Mouse (Mus musculus) heart, postnatal 0 days (tissue): ENCODE data around the gene Ccdc12. TPM values are rescaled to one million over a fixed set of nuclear protein-coding genes. Genes with fewer than 3 reads are reported as not detected.

ENCODE experiments used
- ATAC-seq: fragments of 200-750 bp; cut with Nextera tagmentation; 2 replicates; pipeline ENCODE4 v1.8.0; 2017; ENCODE audit warnings: low read depth, moderate number of reproducible peaks, moderate library complexity; ENCODE audit not compliant: insufficient read depth
- DNase-seq: peaks from one replicate; pipeline ENCODE4 v3.0.0-alpha.2; 2016; ENCODE audit warnings: low spot score
- H3K27ac ChIP-seq: fragments of 300-500 bp; sonication (generic); 2 replicates; pipeline ENCODE4 v1.5.1; 2014; ENCODE audit warnings: low read depth, mild to moderate bottlenecking
- H3K27me3 ChIP-seq: fragments of 300-500 bp; sonication (generic); 2 replicates; pipeline ENCODE4 v1.6.1; 2014; ENCODE audit warnings: low read length, mixed read lengths; ENCODE audit not compliant: control insufficient read depth, insufficient read depth
- H3K36me3 ChIP-seq: fragments of 300-500 bp; sonication (generic); replicated peaks from 2 replicates; pipeline ENCODE4 v1.6.1; 2014; ENCODE audit warnings: low read length, mixed read lengths; ENCODE audit not compliant: control insufficient read depth, insufficient read depth
- H3K4me1 ChIP-seq: fragments of 300-500 bp; sonication (generic); 2 replicates; pipeline ENCODE4 v1.6.1; 2014; ENCODE audit warnings: antibody characterized with exemption; ENCODE audit not compliant: control insufficient read depth, insufficient read depth
- H3K4me2 ChIP-seq: fragments of 300-500 bp; sonication (generic); 2 replicates; pipeline ENCODE4 v1.6.1; 2014; ENCODE audit warnings: low read depth, mild to moderate bottlenecking, low read length, moderate library complexity
- H3K4me3 ChIP-seq: fragments of 300-500 bp; sonication (generic); 2 replicates; pipeline ENCODE4 v1.5.1; 2014; ENCODE audit warnings: low read depth, low read length
- H3K9ac ChIP-seq: fragments of 300-500 bp; sonication (generic); replicated peaks from 2 replicates; pipeline ENCODE4 v1.6.1; 2014; ENCODE audit warnings: low read depth, low read length, mixed read lengths
- H3K9me3 ChIP-seq: fragments of 300-500 bp; sonication (generic); replicated peaks from 2 replicates; pipeline ENCODE4 v1.6.1; 2016; ENCODE audit warnings: low read length; ENCODE audit not compliant: control insufficient read depth
- CTCF ChIP-seq: IDR thresholded peaks from 2 replicates; pipeline ENCODE4 v1.5.1; 2016; ENCODE audit warnings: antibody characterized with exemption, control low read depth, low read depth
- EP300 ChIP-seq: IDR thresholded peaks from 2 replicates; pipeline ENCODE4 v1.6.1; 2016; ENCODE audit warnings: antibody characterized with exemption, low read depth
- WGBS: fragments of 180-500 bp; shearing (Covaris S2); extraction: QIAGEN DNeasy Blood & Tissue Kit; methylation state at CpG from one replicate; pipeline ENCODE4 v1.1.7; 2014; 5-methylcytosine and 5-hydroxymethylcytosine counted together
- polyA plus RNA-seq: library from polyadenylated mRNA; unstranded; fragments of >200 nt; fragmentation: Nextera tagmentation; extraction: Ambion mirVana; gene quantifications from 2 replicates; pipeline ENCODE4 v1.2.1, GENCODE M21; 2015
- total RNA-seq: library from RNA; depleted of rRNA; stranded (reverse); fragments of >200 nt; gene quantifications from 2 replicates; pipeline ENCODE4 v1.2.3, GENCODE M21; 2014; ENCODE audit warnings: low replicate concordance

The Ccdc12 gene
- total and polyA plus RNA-seq, 2 experiments from 2014 or later = 95.9 to 143 TPM

DNA sequence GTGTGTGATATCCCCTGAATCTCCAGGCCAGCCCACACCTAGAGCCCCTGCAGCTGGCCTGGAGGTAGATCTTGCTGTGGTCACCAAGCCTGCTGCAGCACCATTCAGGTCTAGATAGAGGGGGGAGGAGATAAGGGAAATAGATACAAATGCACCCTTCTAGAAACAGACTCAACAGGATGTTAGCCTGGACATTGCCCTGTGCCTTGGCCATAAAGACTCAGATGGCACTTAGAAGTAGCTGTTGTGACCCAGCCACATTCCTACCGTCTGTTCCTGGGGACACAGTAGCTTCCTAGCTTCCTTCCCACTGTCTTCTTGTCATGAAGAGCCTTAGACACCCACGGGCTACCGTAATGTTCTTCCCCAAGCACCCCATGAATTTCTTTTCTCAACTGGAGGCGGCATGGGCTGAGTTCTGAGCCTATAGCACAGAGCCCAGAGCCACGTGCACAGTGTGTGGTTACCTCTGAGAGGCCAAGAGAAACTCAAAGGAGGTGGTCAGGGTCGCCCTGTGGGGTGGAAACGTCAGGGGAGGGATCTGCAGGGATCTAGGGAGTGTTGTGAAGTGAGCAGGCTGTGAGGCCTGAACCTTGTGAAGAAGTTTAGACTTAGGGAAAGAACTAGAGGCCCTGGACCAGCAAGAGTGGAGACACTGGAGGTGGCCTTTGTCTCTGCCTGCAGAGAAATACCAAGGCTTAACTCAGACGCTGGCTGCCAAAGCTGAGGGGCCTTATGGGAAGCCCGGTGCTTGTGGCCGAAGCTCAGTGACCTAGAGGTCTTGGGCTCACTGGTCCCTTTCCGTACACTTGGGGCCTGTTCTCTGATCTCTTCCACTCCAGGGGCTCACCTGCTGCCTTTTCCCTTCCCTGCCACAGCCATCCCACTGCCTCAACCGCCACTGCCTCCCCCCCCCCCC, 45.1 kb downstream of the Ccdc12 start:
- ATAC-seq (no peak), DNase-seq (no peak)
- no peak overlapping the region for H3K27ac ChIP-seq
- 79% methylated on average over 12 of the region's 12 CpGs for WGBS
- H3K9me3 ChIP-seq = no peaks in the 10 kb centered on the region
- TF ChIP-seq EP300 (no peak), CTCF (no peak)
- no peak overlapping the region for H3K9ac ChIP-seq
- H3K27me3 ChIP-seq = no peaks in the 10 kb centered on the region
- H3K4me1 ChIP-seq = peaks cover 20% of the 10 kb centered on the region
- H3K4me2 ChIP-seq = no peak overlapping the region
- H3K4me3 ChIP-seq = no peak overlapping the region
- peaks cover 10% of the 10 kb centered on the region for H3K36me3 ChIP-seq

DNA sequence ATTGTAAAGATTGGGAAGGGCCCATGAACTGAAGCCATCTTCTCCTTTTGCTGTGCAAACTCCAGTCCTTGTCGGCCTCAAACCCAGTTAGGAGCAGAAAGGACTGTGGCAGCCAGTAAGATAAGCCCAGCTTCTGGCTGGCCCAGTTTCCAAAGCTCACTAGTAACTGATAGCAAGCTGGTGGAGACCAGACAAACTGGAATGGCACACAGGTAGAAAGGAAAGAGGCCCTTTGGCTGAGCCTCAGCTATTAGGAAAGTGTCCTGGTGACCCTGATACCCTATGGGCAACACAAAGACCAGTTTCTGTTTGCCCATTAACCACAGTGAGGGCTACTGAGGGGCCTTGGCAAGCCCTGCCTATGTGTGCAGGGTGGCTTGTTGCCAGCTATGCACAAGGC, 46.5 kb downstream of the Ccdc12 start:
- Histone ChIP-seq H3K36me3 (peaks cover 4% of the 10 kb centered on the region; the same call in 1 of the 2 replicates), H3K27ac (peak overlapping the region; percentile 73), H3K4me3 (no peak overlapping the region), H3K27me3 (no peaks in the 10 kb centered on the region), H3K4me1 (peaks cover 16% of the 10 kb centered on the region), H3K9ac (no peak overlapping the region), H3K4me2 (no peak overlapping the region), H3K9me3 (no peaks in the 10 kb centered on the region)
- ATAC-seq (peak; percentile 39; the same call in 1 of the 2 replicates), DNase-seq (no peak)
- WGBS = 22% methylated on average over 1 of the region's 1 CpGs
- TF ChIP-seq EP300 = no peak
- TF ChIP-seq CTCF = no peak

- Histone ChIP-seq H3K4me3 (no peak overlapping the region), H3K9me3 (no peaks in the 10 kb centered on the region), H3K27ac (no peak overlapping the region), H3K27me3 (no peaks in the 10 kb centered on the region), H3K9ac (no peak overlapping the region), H3K4me1 (peaks cover 16% of the 10 kb centered on the region), H3K36me3 (peaks cover 8% of the 10 kb centered on the region; the same call in 1 of the 2 replicates), H3K4me2 (no peak overlapping the region)
- no peak for DNase-seq
- TF ChIP-seq CTCF (no peak), EP300 (no peak)
- 90% methylated on average over 6 of the region's 6 CpGs for WGBS
- ATAC-seq = no peak
These were observed 47.6 kb downstream of the Ccdc12 start for GRCm38 (mm10) chr9:110703951-110704350.

DNA sequence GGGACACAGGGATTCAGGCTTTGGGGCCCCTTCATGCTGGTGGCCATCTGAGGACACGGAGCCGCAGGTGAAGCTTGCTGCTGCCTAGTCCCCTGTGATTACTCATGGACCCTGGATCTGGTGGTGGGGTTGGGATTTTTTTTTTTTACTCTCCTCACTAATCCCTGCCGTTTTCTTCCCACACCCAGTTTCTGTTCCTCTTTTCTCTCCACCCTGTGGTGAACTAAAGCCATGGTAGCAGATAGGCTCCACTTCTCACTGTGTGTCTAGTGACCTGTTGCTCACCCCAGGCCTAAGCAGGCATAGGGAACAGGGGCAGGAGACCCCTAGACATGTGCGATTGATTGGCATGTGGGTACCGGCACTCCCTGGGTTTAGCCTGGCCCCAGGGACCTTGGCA, 50.5 kb downstream of the Ccdc12 start:
- DNase-seq (no peak), ATAC-seq (no peak)
- Histone ChIP-seq H3K9ac (no peak overlapping the region), H3K36me3 (peaks cover 9% of the 10 kb centered on the region; the same call in 1 of the 2 replicates), H3K9me3 (no peaks in the 10 kb centered on the region), H3K4me2 (no peak overlapping the region), H3K4me1 (peaks cover 16% of the 10 kb centered on the region), H3K27ac (no peak overlapping the region), H3K4me3 (no peak overlapping the region), H3K27me3 (no peaks in the 10 kb centered on the region)
- 88% methylated on average over 5 of the region's 5 CpGs for WGBS
- no peak for TF ChIP-seq CTCF
- no peak for TF ChIP-seq EP300

- WGBS = 32% methylated on average over 5 of the region's 5 CpGs
- ATAC-seq = peak; percentile 85
- Histone ChIP-seq H3K36me3 (peaks cover 31% of the 10 kb centered on the region), H3K27ac (no peak overlapping the region), H3K9me3 (no peaks in the 10 kb centered on the region), H3K4me3 (peak overlapping the region; percentile 35), H3K9ac (peak overlapping the region; percentile 9; the same call in 1 of the 2 replicates), H3K4me1 (no peaks in the 10 kb centered on the region), H3K27me3 (no peaks in the 10 kb centered on the region), H3K4me2 (peak overlapping the region; percentile 43)
- peak; percentile 81 for DNase-seq
- TF ChIP-seq EP300 (no peak), CTCF (peak; percentile 97)
These were observed 53.4 kb downstream of the Ccdc12 start for GRCm38 (mm10) chr9:110709640-110710258.
